Mouse (Mus musculus): Measurements from ENCODE around the gene Slc35e4. TPM values are rescaled to one million over a fixed set of nuclear protein-coding genes. Genes with fewer than 3 reads are reported as not detected.

The Slc35e4 gene
- polyA plus RNA-seq, 1 experiment from 2014 or later = 7.5 TPM

- 5% methylated on average over 46 of the region's 46 CpGs for WGBS
- TF ChIP-seq EP300 (optimal IDR thresholded peaks at IDR 0.05) (no peak), CTCF (IDR thresholded peaks at IDR 0.05; ENCODE audit: low read depth) (no peak)
- Histone ChIP-seq H3K4me1 (replicated peaks; ENCODE audit: control insufficient read depth, insufficient read depth) (no peaks in the 10 kb centered on the region), H3K27me3 (ENCODE audit: control insufficient read depth, insufficient read depth, low read length) (no peaks in the 10 kb centered on the region), H3K9me3 (ENCODE audit: control insufficient read depth, low read length) (no peaks in the 10 kb centered on the region), H3K9ac (ENCODE audit: low read length) (peak within 1 kb of the TSS; percentile 62), H3K36me3 (ENCODE audit: control insufficient read depth, insufficient read depth, low read length) (0 out of 2 replicates have a peak, but pooled peaks cover 2% of the 10 kb centered on the region), H3K4me2 (replicated peaks; ENCODE audit: low read depth) (peak within 1 kb of the TSS; percentile 88), H3K4me3 (ENCODE audit: low read depth, low read length) (peak within 1 kb of the TSS; percentile 44), H3K27ac (replicated peaks) (peak within 1 kb of the TSS; percentile 45; the same call in 1 of the 2 replicates)
- ATAC-seq (ENCODE audit: low FRiP score, low TSS enrichment) (peak; percentile 96), DNase-seq (ENCODE audit: low spot score) (peak; percentile 94)
These were observed 19.8 kb downstream of the Slc35e4 start, which contains the start of the genes 4921536K21Rik and Dusp18 for GRCm38 (mm10) chr11:3894406-3895281. Gene 4921536K21Rik (minus strand): TSS chr11:3895098. Gene Dusp18 (plus strand): TSS chr11:3895240.

GRCm38 (mm10) chr11:3893970-3894369 is 20.5 kb downstream of the Slc35e4 start:
- H3K4me2 ChIP-seq (replicated peaks; ENCODE audit: low read depth) = no peak overlapping the region; the same call in 1 of the 2 replicates
- 72% methylated on average over 6 of the region's 6 CpGs for WGBS
- no peak for TF ChIP-seq EP300 (optimal IDR thresholded peaks at IDR 0.05)
- no peak for TF ChIP-seq CTCF (IDR thresholded peaks at IDR 0.05; ENCODE audit: low read depth)
- DNase-seq (ENCODE audit: low spot score) (no peak), ATAC-seq (ENCODE audit: low FRiP score, low TSS enrichment) (no peak)
- no peaks in the 10 kb centered on the region for H3K4me1 ChIP-seq (replicated peaks; ENCODE audit: control insufficient read depth, insufficient read depth)
- H3K36me3 ChIP-seq (ENCODE audit: control insufficient read depth, insufficient read depth, low read length) = no peaks in the 10 kb centered on the region
- no peak overlapping the region for H3K4me3 ChIP-seq (ENCODE audit: low read depth, low read length)
- no peaks in the 10 kb centered on the region for H3K9me3 ChIP-seq (ENCODE audit: control insufficient read depth, low read length)
- H3K27me3 ChIP-seq (ENCODE audit: control insufficient read depth, insufficient read depth, low read length) = no peaks in the 10 kb centered on the region
- no peak overlapping the region for H3K27ac ChIP-seq (replicated peaks)
- no peak overlapping the region for H3K9ac ChIP-seq (ENCODE audit: low read length)

DNA sequence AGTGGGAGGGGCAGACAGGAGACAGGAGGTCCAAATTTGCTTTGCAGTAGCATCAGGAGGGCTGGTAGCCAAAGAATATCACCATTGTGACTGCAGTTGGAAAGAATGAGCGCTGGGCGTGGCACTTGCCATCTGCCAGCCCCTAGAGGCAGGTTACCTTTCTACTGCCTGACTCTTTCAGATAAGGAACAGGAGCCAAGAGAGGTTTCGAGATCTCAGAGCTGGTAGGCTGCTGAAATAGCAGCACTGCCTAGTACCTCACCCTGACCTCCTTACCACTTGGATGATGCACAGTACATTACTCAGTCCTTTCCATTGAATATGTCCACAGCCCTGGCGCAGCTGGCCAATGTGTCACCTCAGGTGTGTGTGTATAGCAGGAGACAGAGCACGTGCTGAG is 27.1 kb downstream of the Slc35e4 start:
- H3K4me1 ChIP-seq (replicated peaks; ENCODE audit: control insufficient read depth, insufficient read depth) = no peaks in the 10 kb centered on the region
- no peak overlapping the region for H3K4me2 ChIP-seq (replicated peaks; ENCODE audit: low read depth)
- no peak overlapping the region for H3K4me3 ChIP-seq (ENCODE audit: low read depth, low read length)
- DNase-seq (ENCODE audit: low spot score) (peak; percentile 30), ATAC-seq (ENCODE audit: low FRiP score, low TSS enrichment) (peak; percentile 88)
- TF ChIP-seq EP300 (optimal IDR thresholded peaks at IDR 0.05) (no peak), CTCF (IDR thresholded peaks at IDR 0.05; ENCODE audit: low read depth) (no peak)
- no peak overlapping the region for H3K9ac ChIP-seq (ENCODE audit: low read length)
- no peaks in the 10 kb centered on the region for H3K27me3 ChIP-seq (ENCODE audit: control insufficient read depth, insufficient read depth, low read length)
- no peak overlapping the region for H3K27ac ChIP-seq (replicated peaks)
- H3K9me3 ChIP-seq (ENCODE audit: control insufficient read depth, low read length) = no peaks in the 10 kb centered on the region
- WGBS = 60% methylated on average over 5 of the region's 5 CpGs
- H3K36me3 ChIP-seq (ENCODE audit: control insufficient read depth, insufficient read depth, low read length) = no peaks in the 10 kb centered on the region

DNA sequence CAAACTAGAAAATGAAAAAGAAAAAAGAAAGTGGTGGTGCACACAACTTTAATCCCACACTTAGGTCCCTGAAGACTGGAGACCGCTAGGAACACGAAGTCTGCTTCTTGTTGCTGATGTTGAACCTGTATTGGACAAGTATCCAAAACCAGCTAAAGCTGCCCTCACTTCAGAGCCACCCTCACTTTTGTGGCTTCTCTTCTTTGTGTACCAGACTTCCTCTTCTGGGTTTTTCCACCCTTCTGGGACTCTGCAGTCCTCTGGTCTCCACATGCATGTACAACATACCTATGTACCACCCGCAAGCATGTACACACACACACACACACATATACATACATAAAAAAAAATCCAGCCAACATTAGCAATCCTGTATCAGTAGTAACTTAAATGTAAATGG is 30.8 kb downstream of the Slc35e4 start:
- no peak overlapping the region for H3K4me3 ChIP-seq (ENCODE audit: low read depth, low read length)
- ATAC-seq (ENCODE audit: low FRiP score, low TSS enrichment) (no peak), DNase-seq (ENCODE audit: low spot score) (no peak)
- H3K9me3 ChIP-seq (ENCODE audit: control insufficient read depth, low read length) = no peaks in the 10 kb centered on the region
- no peaks in the 10 kb centered on the region for H3K27me3 ChIP-seq (ENCODE audit: control insufficient read depth, insufficient read depth, low read length)
- H3K4me1 ChIP-seq (replicated peaks; ENCODE audit: control insufficient read depth, insufficient read depth) = no peaks in the 10 kb centered on the region
- TF ChIP-seq EP300 (optimal IDR thresholded peaks at IDR 0.05) = no peak
- no peak for TF ChIP-seq CTCF (IDR thresholded peaks at IDR 0.05; ENCODE audit: low read depth)
- no peaks in the 10 kb centered on the region for H3K36me3 ChIP-seq (ENCODE audit: control insufficient read depth, insufficient read depth, low read length)
- no peak overlapping the region for H3K4me2 ChIP-seq (replicated peaks; ENCODE audit: low read depth)
- no peak overlapping the region for H3K9ac ChIP-seq (ENCODE audit: low read length)
- H3K27ac ChIP-seq (replicated peaks) = no peak overlapping the region
- 90% methylated on average over 3 of the region's 3 CpGs for WGBS

DNA sequence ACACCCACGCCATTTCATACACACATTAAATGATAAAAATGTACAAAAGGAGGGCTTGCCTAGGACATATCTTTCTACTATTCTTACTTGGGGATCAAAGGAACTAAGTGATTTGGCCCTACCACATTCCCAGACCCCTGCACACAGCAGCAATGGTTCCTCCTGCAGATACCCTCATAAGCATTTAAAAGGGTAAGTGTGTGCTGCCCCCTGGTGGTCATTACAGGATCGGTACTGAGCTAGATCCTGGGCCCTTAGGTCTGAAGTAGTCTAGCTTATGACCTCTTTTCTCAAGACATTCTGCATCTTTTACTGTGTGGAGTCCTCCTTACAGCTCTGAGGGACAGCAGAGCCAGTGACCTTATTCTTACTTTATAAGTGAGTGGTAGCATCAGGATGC is 34.6 kb downstream of the Slc35e4 start:
- DNase-seq (ENCODE audit: low spot score) = peak; percentile 70
- Histone ChIP-seq H3K27me3 (ENCODE audit: control insufficient read depth, insufficient read depth, low read length) (no peaks in the 10 kb centered on the region), H3K4me2 (replicated peaks; ENCODE audit: low read depth) (no peak overlapping the region), H3K4me1 (replicated peaks; ENCODE audit: control insufficient read depth, insufficient read depth) (no peaks in the 10 kb centered on the region), H3K36me3 (ENCODE audit: control insufficient read depth, insufficient read depth, low read length) (no peaks in the 10 kb centered on the region), H3K27ac (replicated peaks) (no peak overlapping the region), H3K9me3 (ENCODE audit: control insufficient read depth, low read length) (no peaks in the 10 kb centered on the region), H3K4me3 (ENCODE audit: low read depth, low read length) (no peak overlapping the region), H3K9ac (ENCODE audit: low read length) (no peak overlapping the region)
- ATAC-seq (ENCODE audit: low FRiP score, low TSS enrichment) = 0 out of 2 replicates have a peak, but pooled peaks have one; percentile 49
- 39% methylated on average over 2 of the region's 2 CpGs for WGBS
- peak; percentile 90 for TF ChIP-seq CTCF (IDR thresholded peaks at IDR 0.05; ENCODE audit: low read depth)
- no peak for TF ChIP-seq EP300 (optimal IDR thresholded peaks at IDR 0.05)

GRCm38 (mm10) chr11:3878660-3879059 is 35.8 kb downstream of the Slc35e4 start:
- DNase-seq (ENCODE audit: low spot score) (no peak), ATAC-seq (ENCODE audit: low FRiP score, low TSS enrichment) (no peak)
- Histone ChIP-seq H3K36me3 (ENCODE audit: control insufficient read depth, insufficient read depth, low read length) (no peaks in the 10 kb centered on the region), H3K9me3 (ENCODE audit: control insufficient read depth, low read length) (no peaks in the 10 kb centered on the region), H3K27me3 (ENCODE audit: control insufficient read depth, insufficient read depth, low read length) (no peaks in the 10 kb centered on the region), H3K4me3 (ENCODE audit: low read depth, low read length) (no peak overlapping the region), H3K4me1 (replicated peaks; ENCODE audit: control insufficient read depth, insufficient read depth) (no peaks in the 10 kb centered on the region), H3K27ac (replicated peaks) (no peak overlapping the region), H3K9ac (ENCODE audit: low read length) (no peak overlapping the region), H3K4me2 (replicated peaks; ENCODE audit: low read depth) (no peak overlapping the region)
- TF ChIP-seq CTCF (IDR thresholded peaks at IDR 0.05; ENCODE audit: low read depth) (no peak), EP300 (optimal IDR thresholded peaks at IDR 0.05) (no peak)
- 69% methylated on average over 7 of the region's 7 CpGs for WGBS
